Mouse (Mus musculus) CH12.LX (cell line): ENCODE measurements around the gene Ubash3a. TPM values are rescaled to one million over a fixed set of nuclear protein-coding genes. Genes with fewer than 3 reads are reported as not detected.

Experiments
- DNase-seq: peaks from one replicate; pipeline ENCODE4 v3.0.0-alpha.2; 2013; ENCODE audit errors: extremely low read depth
- H3K27ac ChIP-seq: 2 replicates; pipeline ENCODE4 v1.5.1; 2012; ENCODE audit warnings: low read depth, mild to moderate bottlenecking, control low read depth, moderate library complexity; ENCODE audit not compliant: insufficient read depth
- H3K27me3 ChIP-seq: replicated peaks from 2 replicates; pipeline ENCODE3; 2012; ENCODE audit warnings: inconsistent platforms
- H3K36me3 ChIP-seq, 2 experiments: replicated peaks in 1 of 2; 2 replicates each; pipeline versions ENCODE3 to v1.6.1; 2012; ENCODE audit warnings: inconsistent platforms in 1 of 2, low read length in 1 of 2, mild to moderate bottlenecking in 1 of 2, mixed read lengths in 1 of 2, moderate library complexity in 1 of 2; ENCODE audit not compliant: control insufficient read depth in 1 of 2, insufficient read depth in 1 of 2
- H3K4me1 ChIP-seq, 2 experiments: 2 replicates each; pipeline ENCODE4 v1.6.1; 2012; ENCODE audit warnings: inconsistent platforms in 1 of 2, moderate library complexity in 1 of 2; ENCODE audit not compliant: insufficient read depth in 2 of 2, control insufficient read depth in 1 of 2
- H3K4me2 ChIP-seq: 2 replicates; pipeline ENCODE4 v1.6.1; 2012; ENCODE audit warnings: low read depth, mild to moderate bottlenecking, control low read depth; ENCODE audit not compliant: poor library complexity, insufficient read depth, severe bottlenecking
- H3K4me3 ChIP-seq, 3 experiments: fragments of 150-350 bp in 1 of 3; sonication (generic) in 1 of 3; replicated peaks in 1 of 3; 2 replicates each; pipeline versions ENCODE3 to v1.5.1; 2011 to 2012; ENCODE audit warnings: low read depth in 2 of 3, low read length in 2 of 3, mild to moderate bottlenecking in 2 of 3, moderate library complexity in 2 of 3, control low read depth in 1 of 3, improper control_type of control experiment in 1 of 3, inconsistent platforms in 1 of 3, mixed read lengths in 1 of 3; ENCODE audit not compliant: poor library complexity in 1 of 3
- H3K79me2 ChIP-seq: replicated peaks from 2 replicates; pipeline ENCODE4 v1.6.1; 2012; ENCODE audit warnings: mild to moderate bottlenecking, moderate library complexity; ENCODE audit not compliant: control insufficient read depth, poor library complexity, insufficient read depth, severe bottlenecking; ENCODE audit errors: extremely low read depth
- H3K9ac ChIP-seq: 2 replicates; pipeline ENCODE4 v1.6.1; 2012; ENCODE audit warnings: low read depth, mild to moderate bottlenecking, control low read depth, moderate library complexity; ENCODE audit not compliant: insufficient read depth
- H3K9me3 ChIP-seq: replicated peaks from 2 replicates; pipeline ENCODE3; 2012; ENCODE audit warnings: low read length, inconsistent platforms, mixed read lengths
- BHLHE40 ChIP-seq: IDR thresholded peaks from 2 replicates; pipeline ENCODE4 v1.6.1; 2011; ENCODE audit warnings: mild to moderate bottlenecking, low read depth, low read length, improper control_type of control experiment
- EP300 ChIP-seq: IDR thresholded peaks from 2 replicates; pipeline ENCODE4 v1.6.1; 2011; ENCODE audit warnings: low read length, improper control_type of control experiment
- IRF4 ChIP-seq: IDR thresholded peaks from 2 replicates; pipeline ENCODE4 v1.6.1; 2014; ENCODE audit warnings: low read depth, mild to moderate bottlenecking, inconsistent platforms, low read length, improper control_type of control experiment
- KAT2A ChIP-seq: IDR thresholded peaks from 2 replicates; pipeline ENCODE4 v1.6.1; 2012; ENCODE audit warnings: low read length, improper control_type of control experiment, inconsistent platforms; ENCODE audit not compliant: insufficient replicate concordance
- MAFK ChIP-seq: IDR thresholded peaks from 2 replicates; pipeline ENCODE4 v1.6.1; 2011; ENCODE audit warnings: low read length, improper control_type of control experiment; ENCODE audit not compliant: insufficient replicate concordance
- MAX ChIP-seq: IDR thresholded peaks from 2 replicates; pipeline ENCODE4 v1.6.1; 2011; ENCODE audit warnings: low read length, improper control_type of control experiment
- MYC ChIP-seq: IDR thresholded peaks from 2 replicates; pipeline ENCODE4 v1.6.1; 2011; ENCODE audit warnings: low read depth, mild to moderate bottlenecking, improper control_type of control experiment, low read length
- PAX5 ChIP-seq: IDR thresholded peaks from 2 replicates; pipeline ENCODE4 v1.6.1; 2012; ENCODE audit warnings: low read length, inconsistent platforms, mixed read lengths
- POLR2AphosphoS2 ChIP-seq: IDR thresholded peaks from 2 replicates; pipeline ENCODE4 v1.6.1; 2011; ENCODE audit warnings: low read depth, low read length, improper control_type of control experiment
- RAD21 ChIP-seq: IDR thresholded peaks from 2 replicates; pipeline ENCODE4 v1.6.1; 2011; ENCODE audit warnings: low read depth, mild to moderate bottlenecking, low read length, improper control_type of control experiment, moderate library complexity
- SMC3 ChIP-seq: IDR thresholded peaks from 2 replicates; pipeline ENCODE4 v1.6.1; 2011; ENCODE audit warnings: low read depth, low read length, improper control_type of control experiment
- USF2 ChIP-seq: conservative IDR thresholded peaks from 2 replicates; pipeline ENCODE4 v1.6.1; 2011; ENCODE audit warnings: low read depth, low read length, improper control_type of control experiment
- ZC3H11A ChIP-seq: IDR thresholded peaks from 2 replicates; pipeline ENCODE4 v1.6.1; 2012; ENCODE audit warnings: low read depth, mild to moderate bottlenecking, inconsistent platforms, low read length, improper control_type of control experiment
- ZKSCAN1 ChIP-seq: IDR thresholded peaks from 2 replicates; pipeline ENCODE4 v1.6.1; 2012; ENCODE audit warnings: low read depth, inconsistent platforms, low read length, improper control_type of control experiment, borderline replicate concordance
- dilution Hi-C: fragments of 300-500 bp; cut with MboI; formaldehyde crosslinking; loops from 2 replicates; pipeline ENCODE4 v1.14.3; 2020; ENCODE audit warnings: low sequenced_read_pairs; ENCODE audit not compliant: extremely low pct_unique_long_range_greater_than_20kb, extremely low pct_ligation_motif_present
- in situ Hi-C: fragments of 300-500 bp; cut with MboI; formaldehyde crosslinking; loops from 3 replicates; pipeline ENCODE4 v1.14.3; 2019; ENCODE audit warnings: low sequenced_read_pairs, low pct_ligation_motif_present, low pct_unique_long_range_greater_than_20kb, mixed read lengths
- polyA plus RNA-seq: library from polyadenylated mRNA; unstranded; fragments of >175 nt; gene quantifications from 2 replicates; pipeline ENCODE4 v1.2.1, GENCODE M21; 2012; ENCODE audit warnings: low read depth; ENCODE audit not compliant: insufficient read length
- total RNA-seq, 2 experiments: library from RNA; depleted of rRNA; stranded (reverse); fragments of 300-350 nt in 1 of 2; fragments of >200 nt in 1 of 2; gene quantifications; 2 replicates each; pipeline ENCODE4 v1.2.3; 2012 to 2014

Gene Ubash3a
- total and polyA plus RNA-seq, 3 experiments = 0.08 to 0.17 TPM; not detected in 1

DNA sequence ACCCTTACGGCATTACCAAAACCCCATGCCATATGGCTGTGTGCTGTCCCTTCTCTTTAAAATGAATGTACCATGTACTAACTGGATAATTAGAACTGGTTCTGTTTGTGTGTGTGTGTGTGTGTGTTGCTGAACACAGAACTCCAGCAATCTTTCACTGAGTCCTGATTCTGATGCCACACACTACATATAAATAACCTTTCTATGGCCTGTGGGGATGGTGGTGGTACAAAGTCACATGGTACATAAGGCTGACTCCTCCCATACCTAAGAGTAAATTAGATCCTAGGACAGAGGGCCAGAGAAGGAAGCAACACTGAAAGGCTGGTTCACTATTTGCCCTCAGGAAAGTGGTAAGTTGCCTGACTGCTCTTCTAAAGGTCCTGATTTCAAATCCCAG is 78.8 kb downstream of the Ubash3a start, which contains the start of gene Slc37a1:
Slc37a1 (plus strand) TSS at position 301 of the 400 bp plus-strand sequence.
- H3K9ac ChIP-seq = no peak within 1 kb of the TSS
- no peak within 1 kb of the TSS for H3K27ac ChIP-seq
- no peaks in the 10 kb centered on the region for H3K9me3 ChIP-seq
- H3K4me3 ChIP-seq = no peak within 1 kb of the TSS
- H3K36me3 ChIP-seq = no peaks in the 10 kb centered on the region
- H3K79me2 ChIP-seq = no peaks in the 10 kb centered on the region
- dilution Hi-C loops (no loop called here), in situ Hi-C loops (no loop called here)
- peaks cover 2 to 11% of the 10 kb centered on the region in 2 experiments for H3K4me1 ChIP-seq
- peaks cover 15% of the 10 kb centered on the region for H3K27me3 ChIP-seq
- DNase-seq = no peak
- TF ChIP-seq EP300 (no peak), SMC3 (no peak), KAT2A (no peak), PAX5 (no peak), BHLHE40 (no peak), POLR2AphosphoS2 (no peak), ZKSCAN1 (no peak), RAD21 (no peak), IRF4 (no peak), MYC (no peak), MAFK (no peak)
- no peak within 1 kb of the TSS for H3K4me2 ChIP-seq

DNA sequence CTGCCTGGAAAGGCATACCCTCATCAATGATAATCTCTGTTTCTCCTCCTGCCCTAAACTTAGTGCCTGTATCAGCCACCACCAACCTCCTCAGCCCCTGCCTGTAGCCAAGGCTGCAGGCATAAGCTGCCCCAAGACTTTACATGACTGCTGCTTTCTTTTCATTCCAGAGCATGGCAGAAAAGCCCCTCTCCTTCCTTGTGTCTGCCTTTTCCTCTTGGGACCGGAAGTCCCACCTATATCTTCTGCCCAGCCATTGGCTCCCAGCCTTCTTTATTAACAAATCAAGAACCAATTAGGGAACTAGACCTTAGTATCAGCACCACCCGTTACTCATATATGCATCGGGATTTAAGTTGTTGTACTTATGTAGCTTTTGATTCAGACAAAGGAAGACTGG is 79.5 kb downstream of the Ubash3a start:
- no peak overlapping the region for H3K27ac ChIP-seq
- peaks cover 19% of the 10 kb centered on the region for H3K27me3 ChIP-seq
- no peaks in the 10 kb centered on the region for H3K36me3 ChIP-seq
- in situ Hi-C loops = no loop called here
- no peak overlapping the region for H3K4me3 ChIP-seq
- no peak for DNase-seq
- H3K4me2 ChIP-seq = no peak overlapping the region
- no peaks in the 10 kb centered on the region for H3K79me2 ChIP-seq
- dilution Hi-C loops = no loop called here
- H3K9me3 ChIP-seq = no peaks in the 10 kb centered on the region
- no peak overlapping the region for H3K9ac ChIP-seq
- TF ChIP-seq IRF4 (no peak), MYC (no peak), USF2 (no peak), ZC3H11A (no peak), KAT2A (no peak), MAX (no peak)
- H3K4me1 ChIP-seq = peaks cover 2 to 11% of the 10 kb centered on the region in 2 experiments
